Mouse (Mus musculus) hindbrain, embryonic 15.5 days (tissue): ENCODE results near the gene Lgals8. TPM values are rescaled to one million over a fixed set of nuclear protein-coding genes. Genes with fewer than 3 reads are reported as not detected.

Experiments used
- ATAC-seq: fragments of 200-750 bp; cut with Nextera tagmentation; 2 replicates; pipeline ENCODE4 v1.8.0; 2017; ENCODE audit warnings: low read depth, moderate number of reproducible peaks, moderate TSS enrichment; ENCODE audit not compliant: low FRiP score
- H3K27ac ChIP-seq: fragments of 300-500 bp; sonication (generic); replicated peaks from 2 replicates; pipeline ENCODE4 v1.5.1; 2015; ENCODE audit warnings: mild to moderate bottlenecking, inconsistent platforms
- H3K27me3 ChIP-seq: fragments of 300-500 bp; sonication (generic); 2 replicates; pipeline ENCODE4 v1.6.1; 2015; ENCODE audit warnings: control low read depth, inconsistent platforms
- H3K36me3 ChIP-seq: fragments of 300-500 bp; sonication (generic); 2 replicates; pipeline ENCODE4 v1.6.1; 2015; ENCODE audit warnings: control low read depth, inconsistent platforms
- H3K4me1 ChIP-seq: fragments of 300-500 bp; sonication (generic); replicated peaks from 2 replicates; pipeline ENCODE4 v1.6.1; 2015; ENCODE audit warnings: control low read depth, inconsistent platforms
- H3K4me2 ChIP-seq: fragments of 300-500 bp; sonication (generic); 2 replicates; pipeline ENCODE4 v1.6.1; 2015; ENCODE audit warnings: moderate library complexity, mild to moderate bottlenecking, inconsistent platforms
- H3K4me3 ChIP-seq: fragments of 300-500 bp; sonication (generic); 2 replicates; pipeline ENCODE4 v1.5.1; 2015; ENCODE audit warnings: mild to moderate bottlenecking, inconsistent platforms
- H3K9ac ChIP-seq: fragments of 300-500 bp; sonication (generic); 2 replicates; pipeline ENCODE4 v1.6.1; 2015; ENCODE audit warnings: inconsistent platforms
- H3K9me3 ChIP-seq: fragments of 300-500 bp; sonication (generic); 2 replicates; pipeline ENCODE4 v1.6.1; 2016; ENCODE audit warnings: control low read depth, inconsistent platforms
- WGBS: fragments of 180-500 bp; shearing (Covaris S2); methylation state at CpG from one replicate; pipeline ENCODE4 v1.1.7; 2015; 5-methylcytosine and 5-hydroxymethylcytosine counted together
- polyA plus RNA-seq: library from polyadenylated mRNA; unstranded; fragments of >200 nt; fragmentation: Nextera tagmentation; extraction: Ambion mirVana; gene quantifications from 2 replicates; pipeline ENCODE4 v1.2.1, GENCODE M21; 2015

Lgals8 gene
- polyA plus RNA-seq, 1 experiment from 2014 or later: 20.9 TPM

- Histone ChIP-seq H3K27ac (peak within 1 kb of the TSS; percentile 70), H3K4me1 (peaks cover 9% of the 10 kb centered on the region), H3K36me3 (peaks cover 13% of the 10 kb centered on the region), H3K27me3 (peaks cover 6% of the 10 kb centered on the region; the same call in 1 of the 2 replicates), H3K9ac (peak within 1 kb of the TSS; percentile 52), H3K4me2 (peak within 1 kb of the TSS; percentile 97), H3K4me3 (peak within 1 kb of the TSS; percentile 91), H3K9me3 (no peaks in the 10 kb centered on the region)
- under 1% methylated on average over 43 of the region's 43 CpGs for WGBS
- ATAC-seq: peak; percentile 97
These were observed 69.9 kb downstream of the Lgals8 start, which contains the start of gene Heatr1 for GRCm38 (mm10) chr13:12394609-12395505. TSS of gene Heatr1 (plus strand) at chr13:12395027.

Other genes starting within 250 kb of the Lgals8 start
- gene Mtr, start 206.8 kb downstream of the Lgals8 start, polyA plus RNA-seq: 3.5 and 4.0 TPM in 2 replicates
- 3.4 and 3.8 TPM in 2 replicates for gene Actn2, start 124.2 kb downstream of the Lgals8 start, polyA plus RNA-seq
- gene Heatr1, start 69.9 kb downstream of the Lgals8 start, polyA plus RNA-seq: 13.4 and 13.8 TPM in 2 replicates
- 1.7 and 1.8 TPM in 2 replicates for gene Edaradd, start 55.5 kb upstream of the Lgals8 start, polyA plus RNA-seq
- gene Ero1lb, start 100.9 kb upstream of the Lgals8 start, polyA plus RNA-seq: 17.6 and 17.8 TPM in 2 replicates